Comparison of ENCODE assay signal across 16 mouse cellular contexts in genomic region chr19:34901735-34902134, GRCm38 (mm10).
"Had no signal": no experiment of that assay in that cellular context is flagged by ENCODE, and none has a peak within 500 bp of the region (broad histone marks: within the 10 kb centered on the region; RNA-seq: fewer than 3 reads in every experiment).

No protein-coding gene starts in this region.

- H3K36me3 ChIP-seq: neural tube, embryonic 13.5 days; neural tube, embryonic 15.5 days; stomach, embryonic 15.5 days had no signal

- H3K9me3 ChIP-seq: neural tube, embryonic 13.5 days; neural tube, embryonic 15.5 days; stomach, embryonic 15.5 days had no signal

- H3K27me3 ChIP-seq: neural tube, embryonic 13.5 days; neural tube, embryonic 15.5 days; stomach, embryonic 15.5 days had no signal

- H3K27ac ChIP-seq: neural tube, embryonic 13.5 days; neural tube, embryonic 15.5 days; stomach, embryonic 15.5 days; stomach, postnatal 0 days had no signal

- H3K4me2 ChIP-seq: neural tube, embryonic 13.5 days; neural tube, embryonic 15.5 days; stomach, embryonic 15.5 days had no signal

- H3K9ac ChIP-seq: neural tube, embryonic 13.5 days; neural tube, embryonic 15.5 days; stomach, embryonic 15.5 days had no signal

- H3K4me3 ChIP-seq: neural tube, embryonic 13.5 days; neural tube, embryonic 15.5 days; stomach, embryonic 15.5 days had no signal

- DNase-seq: retina, postnatal 1 day; right cerebral cortex, adult 18-20 months; right cerebral cortex, postnatal 14 days; right cerebral cortex, postnatal 25 days; right cerebral cortex, postnatal 4 days; spleen, adult 18-20 months; thymus, adult 18-20 months; thymus, adult 2 months; thymus, postnatal 14 days; thymus, postnatal 25 days; thymus, postnatal 36 days; thymus, postnatal 4 days had no signal

- H3K4me1 ChIP-seq: neural tube, embryonic 13.5 days; neural tube, embryonic 15.5 days; stomach, embryonic 15.5 days had no signal
